Mouse (Mus musculus) heart, postnatal 4 days (tissue): ENCODE data around the gene Wdr49. TPM values are rescaled to one million over a fixed set of nuclear protein-coding genes. Genes with fewer than 3 reads are reported as not detected.
"Not testable (repeated sequence)": the region's sequence is repeated elsewhere in the genome, so short reads cannot be mapped to it uniquely, and the experiment has no call there.

ENCODE experiments used
- DNase-seq: peaks from one replicate; pipeline ENCODE4 v3.0.0; 2021
- total RNA-seq, 2 experiments: library from RNA; stranded (reverse); gene quantifications; 2 replicates each; pipeline ENCODE4 v1.2.3; 2021

The Wdr49 gene
- total RNA-seq, 2 experiments from 2014 or later, result not detected

DNA sequence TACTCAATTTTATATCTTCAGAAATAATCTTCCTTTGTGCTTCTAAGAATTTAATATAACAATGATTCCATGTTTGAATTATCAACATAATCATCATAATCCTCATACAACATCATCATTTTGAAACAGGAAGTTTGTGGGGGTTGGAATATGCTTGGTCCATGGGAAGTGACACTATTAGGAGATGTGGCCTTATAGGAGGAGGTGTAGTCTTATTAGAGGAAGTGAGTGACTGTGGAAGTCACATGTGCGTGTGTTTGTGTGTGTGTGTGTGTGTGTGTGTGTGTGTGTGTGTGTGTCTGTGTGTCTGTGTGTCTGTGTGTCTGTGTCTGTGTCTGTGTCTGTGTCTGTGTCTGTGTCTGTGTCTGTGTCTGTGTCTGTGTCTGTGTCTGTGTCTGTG, 182.5 kb downstream of the Wdr49 start:
- DNase-seq, result not testable (repeated sequence)

DNA sequence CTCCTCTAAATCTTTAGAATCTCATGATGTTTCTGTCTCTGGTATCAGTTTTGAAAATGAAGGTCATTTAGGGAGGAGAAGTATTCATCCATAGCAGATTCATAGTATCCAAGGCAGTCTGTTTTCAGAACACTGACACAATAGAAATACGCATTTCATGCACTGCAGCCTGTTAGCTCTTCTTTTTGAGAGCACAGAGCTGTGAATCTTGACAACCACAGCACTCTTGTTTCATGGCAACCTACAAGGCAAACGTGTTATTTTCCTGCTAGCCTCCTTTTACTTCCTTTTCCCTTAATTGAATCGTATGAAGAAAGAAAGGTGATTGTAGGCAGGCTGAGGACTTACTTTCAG, 184.2 kb downstream of the Wdr49 start:
- no peak for DNase-seq

DNA sequence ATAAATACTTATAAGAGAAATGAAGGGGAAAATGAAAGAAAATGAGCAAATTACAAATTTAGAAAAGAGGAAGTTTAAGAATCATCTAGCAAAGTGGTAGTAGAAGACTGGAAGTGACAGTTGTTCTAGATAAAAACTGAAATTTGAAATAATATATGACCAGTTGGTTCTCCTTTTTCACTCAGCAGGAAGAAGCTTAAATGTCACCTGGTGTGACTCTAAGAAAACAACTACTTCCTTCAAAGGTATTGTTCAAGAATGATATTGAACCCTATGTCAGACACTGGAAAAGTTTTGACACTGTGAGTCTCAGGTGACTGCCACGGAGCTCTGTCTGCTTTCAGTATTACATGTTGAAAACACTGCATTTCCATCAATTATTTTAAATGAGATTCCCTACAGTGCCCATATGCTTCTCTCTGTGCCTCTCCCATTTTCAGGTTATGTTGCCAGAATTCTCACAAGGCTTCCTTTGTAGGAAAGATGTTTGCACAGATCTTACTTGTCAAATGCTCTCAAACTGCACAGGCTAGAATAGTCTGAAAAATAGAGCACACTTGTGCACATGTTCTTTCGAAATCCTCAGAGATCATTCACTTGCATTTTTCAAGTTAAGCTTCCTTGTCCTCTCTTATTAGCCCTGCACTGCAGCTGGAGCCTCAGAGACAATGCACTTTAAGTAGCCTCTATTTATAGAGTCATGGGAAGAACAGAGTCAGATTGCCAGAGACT, 184.8 kb downstream of the Wdr49 start:
- DNase-seq, result no peak

DNA sequence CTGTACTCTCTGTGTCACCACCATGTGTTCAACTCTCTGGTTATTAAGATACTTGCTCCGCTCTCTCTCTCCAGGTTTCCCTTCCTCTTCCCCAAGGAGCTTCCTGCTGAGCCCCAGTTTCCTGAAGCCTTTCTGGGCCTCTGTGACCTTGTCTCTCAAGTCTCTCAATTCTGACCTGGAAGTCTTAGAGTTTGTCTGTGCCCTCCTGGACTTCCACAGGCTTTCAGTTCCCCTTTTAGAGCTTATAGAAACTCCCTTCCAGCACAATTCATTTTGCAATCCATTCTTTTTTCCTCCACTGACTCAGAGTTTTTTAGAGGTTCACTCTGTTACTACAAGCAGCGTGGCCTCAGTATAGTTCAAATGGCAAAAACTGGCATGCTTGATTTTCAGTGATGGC, 188.7 kb downstream of the Wdr49 start:
- DNase-seq, result no peak

DNA sequence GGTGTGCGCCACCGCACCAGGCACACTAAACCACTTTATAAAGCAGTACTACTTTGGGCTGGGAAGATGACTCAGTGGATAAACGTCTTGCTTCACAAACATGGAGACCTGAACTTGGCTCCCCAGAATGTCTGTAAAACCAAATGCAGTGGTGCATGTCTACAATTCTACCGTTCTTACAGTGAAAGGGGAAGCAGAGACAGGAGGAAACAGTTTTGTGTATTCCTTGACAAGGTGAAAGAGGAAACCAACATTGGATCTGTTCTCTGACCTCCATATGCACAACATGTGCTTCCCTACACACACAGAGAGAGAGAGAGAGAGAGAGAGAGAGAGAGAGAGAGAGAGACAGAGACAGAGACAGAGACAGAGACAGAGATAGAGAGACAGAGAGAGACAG, 204.5 kb downstream of the Wdr49 start:
- no peak for DNase-seq

DNA sequence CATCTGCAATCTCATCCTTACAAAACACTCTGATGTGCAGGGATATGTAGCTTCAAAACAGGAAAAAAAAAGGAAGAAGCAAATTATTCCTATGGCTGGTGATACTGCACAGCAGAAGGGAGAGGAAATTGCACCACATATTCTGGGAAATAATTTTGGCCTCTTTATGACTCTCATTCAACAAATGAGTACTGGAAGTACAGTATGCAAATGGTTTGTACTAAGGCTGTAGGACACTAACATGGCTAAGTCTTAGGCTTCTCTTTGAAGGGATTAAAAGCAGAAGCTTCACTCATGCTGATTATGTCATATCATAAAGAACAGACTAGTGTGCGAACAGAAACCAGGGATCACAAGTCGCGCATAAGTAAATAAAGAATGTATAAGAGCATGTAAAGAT, 205.4 kb downstream of the Wdr49 start:
- DNase-seq, result no peak

DNA sequence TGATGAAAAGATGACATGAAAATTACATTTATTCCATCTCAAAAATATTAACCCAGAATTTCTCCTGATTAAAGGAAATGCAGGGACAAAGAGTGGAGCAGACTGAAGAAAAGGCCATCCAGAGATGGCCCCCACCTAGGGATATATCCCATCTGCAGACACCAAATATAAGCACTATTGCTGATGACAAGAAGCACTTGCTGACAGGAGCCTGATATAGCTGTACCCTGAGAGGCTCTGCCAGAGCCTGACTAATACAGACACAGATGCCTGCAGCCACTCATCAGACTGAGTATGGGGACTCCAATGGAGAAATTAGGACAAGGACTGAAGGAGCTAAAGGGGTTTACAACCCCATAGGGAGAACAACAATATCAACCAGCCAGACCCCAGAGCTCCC, 206.8 kb downstream of the Wdr49 start:
- DNase-seq, result no peak

DNA sequence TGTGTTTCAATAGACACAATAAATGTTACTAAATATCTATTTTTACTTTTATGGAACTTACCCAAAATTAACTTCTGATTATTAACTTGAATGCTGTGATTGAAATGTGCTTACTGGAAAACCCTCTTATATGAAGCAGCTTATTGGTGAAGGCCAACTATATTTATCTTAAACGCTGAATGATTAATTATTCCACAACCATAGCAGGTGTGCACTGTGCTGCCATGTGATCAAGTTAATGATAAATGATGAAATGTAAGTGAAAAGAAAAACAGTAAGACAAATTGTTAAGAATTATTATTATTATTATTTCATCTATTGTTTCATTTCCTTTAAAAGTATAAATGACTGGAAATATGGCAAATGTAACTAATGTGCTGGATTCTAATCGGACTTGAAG, 212.0 kb downstream of the Wdr49 start, which contains the start of gene Serpini2:
Serpini2 (minus strand) TSS at position 101 of the 400 bp plus-strand sequence.
- DNase-seq, result no peak

DNA sequence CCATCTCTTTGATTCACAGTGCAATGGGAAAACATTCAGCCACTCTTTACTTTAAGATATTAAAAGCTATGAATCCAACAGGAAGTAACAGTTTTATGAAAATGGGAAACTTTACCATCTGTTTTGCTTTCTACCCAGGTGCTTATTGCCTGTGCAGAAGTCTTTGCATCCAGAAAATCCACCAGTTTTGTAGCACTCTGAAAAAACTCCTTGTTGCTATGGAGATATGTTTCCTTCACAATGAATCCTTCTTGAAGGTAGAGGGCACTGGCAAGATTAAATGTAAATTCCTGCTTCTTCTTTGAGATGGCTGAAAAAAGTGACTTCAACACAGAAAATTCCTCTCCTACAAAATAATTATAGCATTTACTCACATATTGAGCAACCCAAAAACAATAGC, 222.6 kb downstream of the Wdr49 start:
- DNase-seq, result no peak

Other genes with a start within 250 kb of the Wdr49 start
- not detected for gene Serpini2, start 212.1 kb downstream of the Wdr49 start, total RNA-seq
- 10 to 100 TPM; 31.0 to 41.1 TPM for gene Pdcd10, start 74.7 kb upstream of the Wdr49 start, total RNA-seq
- gene Serpini1, start 75.4 kb upstream of the Wdr49 start, total RNA-seq, result 1 to 10 TPM; 4.3 to 4.4 TPM